Mouse (Mus musculus) hindbrain, embryonic 16.5 days (tissue): Measurements from ENCODE around the gene Tmem221. TPM values are rescaled to one million over a fixed set of nuclear protein-coding genes. Genes with fewer than 3 reads are reported as not detected.
A peak's percentile ranks its signal among the peaks of the same experiment; 100 is the strongest.

ENCODE experiments used
- ATAC-seq: fragments of 200-750 bp; cut with Nextera tagmentation; 2 replicates; pipeline ENCODE4 v1.8.0; 2017; ENCODE audit warnings: moderate TSS enrichment, moderate library complexity
- H3K27ac ChIP-seq: fragments of 300-500 bp; sonication (generic); 2 replicates; pipeline ENCODE4 v1.5.1; 2014; ENCODE audit warnings: low read depth, mild to moderate bottlenecking, control low read depth, low read length, moderate library complexity
- H3K27me3 ChIP-seq: fragments of 300-500 bp; sonication (generic); replicated peaks from 2 replicates; pipeline ENCODE4 v1.6.1; 2014; ENCODE audit warnings: low read length; ENCODE audit not compliant: control insufficient read depth, insufficient read depth
- H3K36me3 ChIP-seq: fragments of 300-500 bp; sonication (generic); 2 replicates; pipeline ENCODE4 v1.6.1; 2014; ENCODE audit warnings: mild to moderate bottlenecking, low read length, moderate library complexity, mixed read lengths; ENCODE audit not compliant: control insufficient read depth, insufficient read depth
- H3K4me1 ChIP-seq: fragments of 300-500 bp; sonication (generic); 2 replicates; pipeline ENCODE4 v1.6.1; 2014; ENCODE audit warnings: low read depth, low read length; ENCODE audit not compliant: control insufficient read depth, insufficient read depth
- H3K4me2 ChIP-seq: fragments of 300-500 bp; sonication (generic); 2 replicates; pipeline ENCODE4 v1.6.1; 2014; ENCODE audit warnings: mild to moderate bottlenecking, low read length, control low read depth, moderate library complexity
- H3K4me3 ChIP-seq: fragments of 300-500 bp; sonication (generic); 2 replicates; pipeline ENCODE4 v1.5.1; 2014; ENCODE audit warnings: mild to moderate bottlenecking, low read length, control low read depth, moderate library complexity
- H3K9ac ChIP-seq: fragments of 300-500 bp; sonication (generic); 2 replicates; pipeline ENCODE4 v1.6.1; 2014; ENCODE audit warnings: low read depth, mild to moderate bottlenecking, control low read depth, low read length, moderate library complexity
- H3K9me3 ChIP-seq: fragments of 300-500 bp; sonication (generic); 2 replicates; pipeline ENCODE4 v1.6.1; 2014; ENCODE audit warnings: mild to moderate bottlenecking, low read length, moderate library complexity; ENCODE audit not compliant: control insufficient read depth
- WGBS: fragments of 180-500 bp; shearing (Covaris S2); extraction: QIAGEN DNeasy Blood & Tissue Kit; methylation state at CpG from one replicate; pipeline ENCODE4 v1.1.7; 2014; 5-methylcytosine and 5-hydroxymethylcytosine counted together
- polyA plus RNA-seq: library from polyadenylated mRNA; unstranded; fragments of >200 nt; fragmentation: Nextera tagmentation; extraction: Ambion mirVana; gene quantifications from 2 replicates; pipeline ENCODE4 v1.2.1, GENCODE M21; 2015

Tmem221 gene
- polyA plus RNA-seq: 0.09 and 0.19 TPM in 2 replicates

DNA sequence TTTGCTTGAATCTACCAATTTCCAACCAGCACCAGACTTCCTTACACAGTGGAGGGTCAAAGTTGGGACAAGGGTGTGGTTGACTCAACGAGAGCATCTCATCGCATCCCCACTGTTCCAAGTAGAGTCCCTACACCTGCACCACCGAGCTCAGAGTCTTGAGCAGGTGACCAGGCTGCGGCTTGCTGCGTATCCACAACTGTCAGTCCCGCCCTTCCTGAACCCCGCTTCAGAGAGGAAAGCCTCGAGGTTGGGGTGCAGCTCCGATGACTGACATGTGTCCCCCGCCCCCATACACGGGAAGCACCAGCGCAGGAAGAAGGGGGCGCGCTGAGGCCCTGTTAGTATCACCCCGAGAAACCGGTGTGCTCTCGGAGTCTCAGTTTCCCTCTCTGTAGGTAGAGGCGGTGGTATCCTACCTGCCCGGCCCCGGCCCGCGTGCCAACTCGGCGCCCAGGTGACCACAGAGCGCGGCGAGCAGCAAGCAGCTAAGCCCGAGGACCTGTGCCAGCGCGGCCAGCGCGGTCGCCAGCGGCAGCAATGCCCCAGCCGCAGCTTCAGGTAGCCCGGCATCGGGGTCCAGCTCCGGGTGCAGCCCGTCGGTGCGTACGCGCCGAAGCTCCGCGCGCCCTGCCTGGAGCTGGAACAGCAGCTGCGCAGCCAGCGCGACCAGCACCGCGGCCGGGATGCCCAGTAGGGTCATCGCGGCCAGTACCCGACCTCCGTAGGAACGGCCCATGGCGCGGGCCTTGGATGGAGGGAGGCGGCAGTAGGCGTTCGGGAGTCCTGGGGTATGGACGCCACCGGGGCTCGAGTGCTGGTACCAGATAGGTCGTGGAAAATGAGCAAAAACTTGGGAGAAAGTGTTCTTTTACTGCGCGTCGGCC is at the start of gene Tmem221:
Gene Tmem221, minus strand, starts transcription at position 801 of the 887 bp plus-strand sequence.
- Histone ChIP-seq H3K27me3 (peaks cover 72% of the 10 kb centered on the region), H3K9ac (peak within 1 kb of the TSS; percentile 43; the same call in 1 of the 2 replicates)

DNA sequence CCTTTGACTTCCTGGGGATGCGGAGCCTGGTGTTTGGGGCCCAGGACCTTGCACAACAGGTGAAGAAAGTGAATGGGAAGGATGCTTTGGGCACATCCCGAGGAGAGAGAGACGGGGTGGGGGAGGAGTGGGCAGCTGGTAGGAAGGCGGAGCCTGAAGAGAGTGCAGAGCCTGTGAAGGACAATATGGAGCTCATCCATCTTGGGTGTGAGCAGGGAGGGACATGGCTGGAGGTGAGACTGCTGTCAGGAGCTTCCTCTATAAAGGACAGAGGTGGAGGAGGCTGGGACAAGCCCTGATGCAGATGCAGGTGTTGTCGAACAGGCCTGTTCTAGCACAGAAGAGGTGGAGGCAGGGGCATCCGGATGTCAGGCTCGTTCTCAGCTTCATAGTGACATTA is 45.4 kb upstream of the Tmem221 start:
- no peak overlapping the region for H3K4me3 ChIP-seq
- 55% methylated on average over 7 of the region's 7 CpGs for WGBS
- H3K9ac ChIP-seq: no peak overlapping the region

More for the DNA sequence above, at the start of gene Tmem221:
- Histone ChIP-seq H3K4me2 (peak within 1 kb of the TSS; percentile 50), H3K27ac (no peak within 1 kb of the TSS), H3K4me3 (peak within 1 kb of the TSS; percentile 25), H3K4me1 (peaks cover 13% of the 10 kb centered on the region), H3K36me3 (no peaks in the 10 kb centered on the region), H3K9me3 (no peaks in the 10 kb centered on the region)
- ATAC-seq: no peak
- 4% methylated on average over 69 of the region's 70 CpGs for WGBS

DNA sequence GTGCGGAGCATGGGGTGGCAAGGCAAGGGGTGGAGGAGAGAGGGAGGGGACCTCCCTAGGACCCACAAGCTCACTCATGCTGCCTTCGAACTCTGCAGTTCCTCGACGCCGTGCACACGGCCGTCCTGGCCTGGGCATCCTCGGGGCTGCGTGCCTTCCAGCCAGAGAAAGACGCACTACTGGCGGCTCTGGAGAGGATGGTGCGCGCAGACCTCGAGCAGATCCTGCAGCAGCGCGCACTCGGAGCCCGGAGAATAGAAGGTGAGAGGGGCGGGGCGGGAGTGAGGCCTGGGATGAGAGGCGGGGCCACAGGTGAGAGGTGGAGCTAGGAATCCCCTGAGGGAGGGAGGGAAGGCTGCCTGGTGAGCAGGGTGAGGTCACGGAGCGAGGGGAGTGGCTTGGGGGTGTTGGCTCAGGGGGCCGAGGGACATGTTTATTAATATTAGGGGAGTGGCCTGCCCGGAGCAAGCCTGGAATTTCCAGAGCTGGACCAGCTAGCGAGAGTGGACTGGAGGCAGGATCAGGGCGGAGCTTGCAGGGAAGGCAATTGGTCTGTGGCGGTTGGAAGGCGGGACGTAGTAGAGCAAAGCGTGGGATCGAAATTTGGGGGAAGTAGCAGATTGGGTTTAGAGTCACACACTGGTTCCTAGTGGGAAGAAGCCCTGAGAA is 44.1 kb upstream of the Tmem221 start:
- H3K4me2 ChIP-seq: peak overlapping the region; percentile 59
- H3K27ac ChIP-seq: peak overlapping the region; percentile 7; the same call in 1 of the 2 replicates
- H3K4me3 ChIP-seq: peak overlapping the region; percentile 38
- H3K36me3 ChIP-seq: no peaks in the 10 kb centered on the region
- H3K9me3 ChIP-seq: no peaks in the 10 kb centered on the region
- H3K9ac ChIP-seq: peak overlapping the region; percentile 57
- H3K27me3 ChIP-seq: peaks cover 18% of the 10 kb centered on the region
- peaks cover 9% of the 10 kb centered on the region for H3K4me1 ChIP-seq
- peak; percentile 74 for ATAC-seq
- WGBS: 2% methylated on average over 32 of the region's 32 CpGs

More for the DNA sequence above, 45.4 kb upstream of the Tmem221 start:
- Histone ChIP-seq H3K36me3 (no peaks in the 10 kb centered on the region), H3K9me3 (no peaks in the 10 kb centered on the region), H3K27ac (no peak overlapping the region), H3K27me3 (peaks cover 18% of the 10 kb centered on the region), H3K4me2 (no peak overlapping the region), H3K4me1 (peaks cover 9% of the 10 kb centered on the region)
- ATAC-seq: no peak

DNA sequence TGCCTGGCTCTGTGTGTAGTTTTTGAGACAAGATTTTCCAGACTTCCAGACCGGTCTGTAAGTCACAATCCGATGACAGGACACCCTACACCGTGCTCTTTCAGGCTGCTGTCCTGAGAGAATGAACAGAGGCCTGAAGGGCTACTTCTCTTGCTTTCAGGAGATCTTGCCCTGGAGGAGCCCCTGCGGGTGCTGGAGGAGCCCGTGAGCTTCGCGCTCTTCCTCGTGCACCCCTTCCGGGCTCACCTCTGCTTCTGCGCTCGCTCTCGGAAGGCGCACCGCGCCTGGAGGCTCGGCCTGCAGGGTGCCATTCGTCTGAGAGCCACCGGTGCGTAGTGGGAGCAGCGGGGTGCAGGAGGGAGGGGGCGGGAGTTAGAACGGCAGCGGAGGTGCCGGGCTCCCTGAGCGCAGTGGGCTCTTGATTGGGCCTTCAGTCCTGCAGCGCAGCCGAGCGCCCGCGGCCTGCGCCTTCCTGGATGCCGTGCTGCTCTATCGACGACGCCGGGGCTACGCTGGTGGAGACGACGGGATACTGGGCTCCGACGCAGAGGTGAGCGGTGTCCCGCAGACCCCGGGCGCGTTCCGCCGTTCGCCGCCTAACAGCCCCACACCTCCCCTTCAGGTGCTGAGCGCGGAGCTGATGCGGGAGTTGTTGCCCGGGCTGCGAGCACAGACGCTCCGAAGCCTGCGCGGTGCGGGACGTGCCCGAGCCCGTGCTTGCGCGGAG is 43.4 kb upstream of the Tmem221 start:
- H3K9me3 ChIP-seq: no peaks in the 10 kb centered on the region
- H3K27me3 ChIP-seq: peaks cover 18% of the 10 kb centered on the region
- no peaks in the 10 kb centered on the region for H3K36me3 ChIP-seq
- no peak; the same call in 1 of the 2 replicates for ATAC-seq
- 4% methylated on average over 56 of the region's 65 CpGs for WGBS
- H3K4me1 ChIP-seq: peaks cover 9% of the 10 kb centered on the region
- H3K4me3 ChIP-seq: peak overlapping the region; percentile 38
- H3K9ac ChIP-seq: peak overlapping the region; percentile 57
- peak overlapping the region; percentile 59 for H3K4me2 ChIP-seq
- peak overlapping the region; percentile 7; the same call in 1 of the 2 replicates for H3K27ac ChIP-seq

DNA sequence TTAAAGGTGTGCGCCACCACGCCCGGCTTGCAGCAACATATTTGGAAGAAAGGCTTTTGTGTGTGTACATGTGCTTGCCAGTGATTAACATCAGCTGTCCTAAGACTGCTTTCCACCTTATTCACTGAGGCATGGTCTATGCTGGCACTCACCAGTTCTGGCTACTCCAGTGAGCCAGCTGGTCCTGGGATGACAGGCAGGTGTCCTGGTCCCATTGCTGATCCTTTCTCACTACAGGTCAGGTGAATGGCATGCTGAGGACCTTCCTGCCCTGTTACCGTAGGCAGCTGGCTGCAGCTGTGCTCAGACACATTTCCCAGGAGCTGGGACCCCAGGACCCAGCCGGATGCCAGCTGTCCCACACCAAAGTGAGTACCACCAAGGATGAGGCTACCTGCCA is 40.2 kb upstream of the Tmem221 start:
- H3K27ac ChIP-seq: no peak overlapping the region
- H3K9ac ChIP-seq: no peak overlapping the region
- H3K4me2 ChIP-seq: no peak overlapping the region
- no peak for ATAC-seq
- no peaks in the 10 kb centered on the region for H3K9me3 ChIP-seq
- peaks cover 18% of the 10 kb centered on the region for H3K4me1 ChIP-seq
- H3K4me3 ChIP-seq: no peak overlapping the region
- H3K36me3 ChIP-seq: peaks cover 3% of the 10 kb centered on the region; the same call in 1 of the 2 replicates
- WGBS: 91% methylated on average over 5 of the region's 5 CpGs
- H3K27me3 ChIP-seq: peaks cover 16% of the 10 kb centered on the region

DNA sequence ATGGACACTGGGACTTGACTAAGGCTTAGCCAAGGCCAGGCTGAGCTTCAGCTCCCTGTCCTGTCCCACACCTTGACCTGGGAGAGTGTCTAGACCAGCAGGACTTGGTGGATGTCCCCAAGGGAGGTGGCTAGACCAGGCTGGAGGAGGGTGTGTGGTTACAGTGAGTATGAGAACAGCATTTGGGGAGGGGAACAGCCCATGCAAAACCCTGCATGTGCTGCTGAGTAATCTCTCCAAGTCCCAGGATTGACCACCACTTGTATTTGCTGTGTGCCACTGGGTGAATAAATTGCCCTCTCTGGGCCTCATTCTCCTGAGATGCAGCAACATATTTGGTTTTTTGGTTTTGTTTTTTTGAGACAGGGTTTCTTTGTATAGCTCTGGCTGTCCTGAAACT is 39.7 kb upstream of the Tmem221 start:
- Histone ChIP-seq H3K27me3 (peaks cover 12% of the 10 kb centered on the region), H3K9ac (no peak overlapping the region), H3K36me3 (peaks cover 3% of the 10 kb centered on the region; the same call in 1 of the 2 replicates), H3K4me3 (no peak overlapping the region), H3K9me3 (no peaks in the 10 kb centered on the region), H3K4me2 (no peak overlapping the region), H3K4me1 (peaks cover 22% of the 10 kb centered on the region), H3K27ac (no peak overlapping the region)
- no peak for ATAC-seq

DNA sequence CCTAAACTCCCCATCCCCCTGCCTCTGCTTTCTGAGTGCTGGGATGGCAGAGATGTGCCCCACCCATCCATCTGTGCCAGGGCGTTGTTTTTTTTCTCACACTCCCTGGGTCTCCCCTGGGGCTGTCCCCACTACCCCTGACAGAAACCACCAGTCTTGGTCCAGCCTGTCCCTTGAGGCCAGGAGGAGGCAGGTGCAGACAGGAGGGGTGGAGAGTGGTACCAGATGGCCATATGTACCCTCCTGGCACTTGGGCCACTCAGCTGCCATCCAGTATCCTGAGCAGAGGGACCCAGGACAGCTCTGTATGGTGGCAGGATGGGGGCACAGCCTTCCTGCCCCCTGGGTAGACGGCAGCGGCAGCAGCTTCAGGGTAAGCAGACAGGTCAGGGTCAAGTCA is 38.8 kb upstream of the Tmem221 start, which contains the start of gene Fam129c:
Gene Fam129c, plus strand, starts transcription at position 198 of the 400 bp plus-strand sequence.
- H3K9me3 ChIP-seq: no peaks in the 10 kb centered on the region
- peaks cover 3% of the 10 kb centered on the region; the same call in 1 of the 2 replicates for H3K36me3 ChIP-seq
- no peak within 1 kb of the TSS for H3K4me3 ChIP-seq
- peaks cover 27% of the 10 kb centered on the region for H3K4me1 ChIP-seq
- 79% methylated on average over 3 of the region's 3 CpGs for WGBS
- no peak within 1 kb of the TSS for H3K27ac ChIP-seq
- ATAC-seq: no peak
- H3K9ac ChIP-seq: no peak within 1 kb of the TSS
- H3K4me2 ChIP-seq: no peak within 1 kb of the TSS
- H3K27me3 ChIP-seq: peaks cover 11% of the 10 kb centered on the region

DNA sequence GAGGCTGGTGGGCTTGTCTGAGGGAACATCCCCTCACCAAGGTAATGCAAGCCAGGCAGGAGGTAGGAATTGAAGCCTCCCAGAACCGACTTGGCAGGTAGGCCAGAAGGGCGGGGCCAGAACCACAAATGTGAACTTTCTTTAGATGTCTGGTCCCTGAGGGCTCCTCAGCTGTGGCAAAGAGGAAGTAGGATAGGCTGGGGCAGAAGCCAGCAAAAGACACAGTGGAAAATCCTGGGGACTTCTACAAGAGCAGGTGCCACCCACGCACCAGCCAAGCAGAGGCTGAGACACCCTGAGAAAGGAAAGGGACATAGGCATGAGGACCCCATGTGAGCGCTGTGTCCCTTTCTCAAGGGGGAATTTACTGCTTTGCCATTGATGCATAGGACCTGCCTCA is 38.1 kb upstream of the Tmem221 start:
- no peak for ATAC-seq
- Histone ChIP-seq H3K4me1 (peaks cover 21% of the 10 kb centered on the region), H3K9me3 (no peaks in the 10 kb centered on the region), H3K27ac (no peak overlapping the region), H3K4me3 (no peak overlapping the region), H3K27me3 (peaks cover 9% of the 10 kb centered on the region), H3K4me2 (no peak overlapping the region), H3K36me3 (peaks cover 3% of the 10 kb centered on the region; the same call in 1 of the 2 replicates), H3K9ac (no peak overlapping the region)
- 84% methylated on average over 4 of the region's 4 CpGs for WGBS
